Mouse (Mus musculus) MEL (cell line): ENCODE results near the gene Pon2. TPM values are rescaled to one million over a fixed set of nuclear protein-coding genes. Genes with fewer than 3 reads are reported as not detected.

ENCODE experiments used
- DNase-seq: peaks from one replicate; pipeline ENCODE4 v3.0.0; 2011; ENCODE audit warnings: low read depth, low spot score
- H3K27ac ChIP-seq: 2 replicates; pipeline ENCODE4 v1.5.1; 2012; ENCODE audit warnings: low read depth, mild to moderate bottlenecking, control low read depth, low read length, moderate library complexity; ENCODE audit not compliant: control insufficient read depth
- H3K27me3 ChIP-seq, 2 experiments: fragments of 150-350 bp in 1 of 2; sonication (generic) in 1 of 2; 2 replicates each; pipeline ENCODE4 v1.6.1; 2012; ENCODE audit warnings: low read length in 2 of 2, mild to moderate bottlenecking in 2 of 2, improper control_type of control experiment in 1 of 2, moderate library complexity in 1 of 2; ENCODE audit not compliant: insufficient read depth in 2 of 2, control insufficient read depth in 1 of 2
- H3K36me3 ChIP-seq, 2 experiments: 2 replicates each; pipeline ENCODE4 v1.6.1; 2012 to 2014; ENCODE audit warnings: low read length in 2 of 2, improper control_type of control experiment in 1 of 2, inconsistent platforms in 1 of 2, mild to moderate bottlenecking in 1 of 2; ENCODE audit not compliant: insufficient read depth in 2 of 2, control insufficient read depth in 1 of 2
- H3K4me1 ChIP-seq, 2 experiments: fragments of 150-350 bp in 1 of 2; sonication (generic) in 1 of 2; 2 replicates each; pipeline ENCODE4 v1.6.1; 2012; ENCODE audit warnings: low read length in 2 of 2, improper control_type of control experiment in 1 of 2, mild to moderate bottlenecking in 1 of 2; ENCODE audit not compliant: insufficient read depth in 2 of 2, control insufficient read depth in 1 of 2
- H3K4me3 ChIP-seq, 2 experiments: fragments of 150-350 bp in 1 of 2; sonication (generic) in 1 of 2; 2 replicates each; pipeline ENCODE4 v1.5.1; 2012; ENCODE audit warnings: low read depth in 2 of 2, low read length in 2 of 2, mild to moderate bottlenecking in 2 of 2, moderate library complexity in 2 of 2, control low read depth in 1 of 2, improper control_type of control experiment in 1 of 2; ENCODE audit not compliant: control insufficient read depth in 1 of 2, insufficient read depth in 1 of 2
- H3K79me2 ChIP-seq: 2 replicates; pipeline ENCODE4 v1.6.1; 2012; ENCODE audit warnings: mild to moderate bottlenecking, low read length, moderate library complexity; ENCODE audit not compliant: control insufficient read depth, poor library complexity, insufficient read depth
- H3K9ac ChIP-seq: 2 replicates; pipeline ENCODE4 v1.6.1; 2012; ENCODE audit warnings: low read depth, mild to moderate bottlenecking, control low read depth, low read length, moderate library complexity; ENCODE audit not compliant: control insufficient read depth, poor library complexity, severe bottlenecking
- H3K9me3 ChIP-seq: fragments of 150-350 bp; sonication (generic); replicated peaks from 2 replicates; pipeline ENCODE4 v1.6.1; 2012; ENCODE audit warnings: mild to moderate bottlenecking, low read length, improper control_type of control experiment, moderate library complexity; ENCODE audit not compliant: insufficient read depth
- CHD1 ChIP-seq: IDR thresholded peaks from 2 replicates; pipeline ENCODE4 v1.6.1; 2012; ENCODE audit warnings: low read depth, mild to moderate bottlenecking, inconsistent platforms, low read length, improper control_type of control experiment
- CHD2 ChIP-seq: IDR thresholded peaks from 2 replicates; pipeline ENCODE4 v1.6.1; 2011; ENCODE audit warnings: low read length, improper control_type of control experiment
- E2F4 ChIP-seq: IDR thresholded peaks from 2 replicates; pipeline ENCODE4 v1.6.1; 2011; ENCODE audit warnings: low read depth, low read length, improper control_type of control experiment, borderline replicate concordance
- ELF1 ChIP-seq: IDR thresholded peaks from 2 replicates; pipeline ENCODE4 v1.6.1; 2014; ENCODE audit warnings: low read depth, mild to moderate bottlenecking, inconsistent platforms, low read length, improper control_type of control experiment, moderate library complexity
- EP300 ChIP-seq, 2 experiments: IDR thresholded peaks; 2 replicates each; pipeline ENCODE4 v1.6.1; 2011; ENCODE audit warnings: improper control_type of control experiment in 2 of 2, low read length in 2 of 2, low read depth in 1 of 2, mild to moderate bottlenecking in 1 of 2
- GABPA ChIP-seq: IDR thresholded peaks from 2 replicates; pipeline ENCODE4 v1.6.1; 2012; ENCODE audit warnings: low read depth, mild to moderate bottlenecking, inconsistent platforms, low read length, improper control_type of control experiment, moderate library complexity
- GATA1 ChIP-seq: IDR thresholded peaks from 2 replicates; pipeline ENCODE4 v1.6.1; 2011; ENCODE audit warnings: low read depth, low read length, improper control_type of control experiment
- HCFC1 ChIP-seq: IDR thresholded peaks from 2 replicates; pipeline ENCODE4 v1.6.1; 2012; ENCODE audit warnings: low read depth, mild to moderate bottlenecking, inconsistent platforms, low read length, improper control_type of control experiment, moderate library complexity
- KAT2A ChIP-seq: conservative IDR thresholded peaks from 2 replicates; pipeline ENCODE4 v1.6.1; 2012; ENCODE audit warnings: low read depth, low read length, improper control_type of control experiment, inconsistent platforms
- MAX ChIP-seq: IDR thresholded peaks from 2 replicates; pipeline ENCODE4 v1.6.1; 2011; ENCODE audit warnings: low read length, improper control_type of control experiment
- MXI1 ChIP-seq: IDR thresholded peaks from 2 replicates; pipeline ENCODE4 v1.6.1; 2011; ENCODE audit warnings: mild to moderate bottlenecking, low read depth, low read length, improper control_type of control experiment
- NELFE ChIP-seq: IDR thresholded peaks from 2 replicates; pipeline ENCODE4 v1.6.1; 2011; ENCODE audit warnings: low read depth, low read length, improper control_type of control experiment
- POLR2A ChIP-seq, 2 experiments: IDR thresholded peaks; 2 replicates each; pipeline ENCODE4 v1.6.1; 2011 to 2012; ENCODE audit warnings: low read length in 2 of 2, mild to moderate bottlenecking in 2 of 2, control low read depth in 1 of 2, improper control_type of control experiment in 1 of 2, low read depth in 1 of 2, moderate library complexity in 1 of 2; ENCODE audit not compliant: control insufficient read depth in 1 of 2, insufficient read depth in 1 of 2, poor library complexity in 1 of 2
- POLR2AphosphoS2 ChIP-seq: IDR thresholded peaks from 2 replicates; pipeline ENCODE4 v1.6.1; 2011; ENCODE audit warnings: low read length, improper control_type of control experiment
- POLR2AphosphoS5 ChIP-seq: IDR thresholded peaks from 2 replicates; pipeline ENCODE4 v1.6.1; 2012; ENCODE audit warnings: low read depth, borderline replicate concordance, mild to moderate bottlenecking, inconsistent platforms, low read length, moderate library complexity, mixed read lengths
- SIN3A ChIP-seq: IDR thresholded peaks from 2 replicates; pipeline ENCODE4 v1.6.1; 2012; ENCODE audit warnings: low read length, improper control_type of control experiment, inconsistent platforms
- SMC3 ChIP-seq: IDR thresholded peaks from 2 replicates; pipeline ENCODE4 v1.6.1; 2011; ENCODE audit warnings: low read depth, low read length, improper control_type of control experiment
- TBP ChIP-seq: IDR thresholded peaks from 2 replicates; pipeline ENCODE4 v1.8.0; 2011; ENCODE audit warnings: low read depth, low read length, improper control_type of control experiment
- UBTF ChIP-seq: IDR thresholded peaks from 2 replicates; pipeline ENCODE4 v1.6.1; 2012; ENCODE audit warnings: low read depth, mild to moderate bottlenecking, inconsistent platforms, low read length, improper control_type of control experiment, moderate library complexity, borderline replicate concordance; ENCODE audit not compliant: insufficient read depth
- ZKSCAN1 ChIP-seq: IDR thresholded peaks from 2 replicates; pipeline ENCODE4 v1.6.1; 2012; ENCODE audit warnings: low read depth, mild to moderate bottlenecking, inconsistent platforms, low read length, improper control_type of control experiment, moderate library complexity
- ZNF384 ChIP-seq: IDR thresholded peaks from 2 replicates; pipeline ENCODE4 v1.6.1; 2012; ENCODE audit warnings: low read depth, mild to moderate bottlenecking, inconsistent platforms, low read length, improper control_type of control experiment
- polyA plus RNA-seq, 2 experiments: library from polyadenylated mRNA; stranded (reverse) in 1 of 2; unstranded in 1 of 2; fragments of >175 nt in 1 of 2; fragments of >200 nt in 1 of 2; gene quantifications; 2 replicates each; pipeline versions ENCODE4 v1.2.1 to v1.2.4; 2012; ENCODE audit warnings: low replicate concordance in 2 of 2, low read depth in 1 of 2; ENCODE audit not compliant: insufficient read length in 2 of 2, insufficient read depth in 1 of 2, missing spikeins in 1 of 2
- total RNA-seq: library from RNA; depleted of rRNA; stranded (reverse); fragments of 300-350 nt; gene quantifications from 2 replicates; pipeline ENCODE4 v1.2.3, GENCODE M21; 2012

Pon2 gene
- total and polyA plus RNA-seq, 3 experiments, result 14.4 to 21.2 TPM; not detected in 1

- Histone ChIP-seq H3K4me3 (no peak overlapping the region), H3K27me3 (no peaks in the 10 kb centered on the region), H3K9me3 (no peaks in the 10 kb centered on the region), H3K9ac (no peak overlapping the region), H3K36me3 (peaks cover 0 to 18% of the 10 kb centered on the region in 2 experiments; a peak in 2 of 4 replicates), H3K4me1 (peaks cover 2 to 17% of the 10 kb centered on the region in 2 experiments), H3K79me2 (peaks cover 21% of the 10 kb centered on the region), H3K27ac (no peak overlapping the region)
- no peak for DNase-seq
- TF ChIP-seq CHD2, result no peak
- no peak for TF ChIP-seq POLR2A (IDR thresholded peaks at IDR 0.05; ENCODE audit: control insufficient read depth in 1 of 2, insufficient read depth in 1 of 2, low read depth in 1 of 2, low read length in 2 of 2, poor library complexity in 1 of 2)
- TF ChIP-seq GABPA, result no peak
- TF ChIP-seq, all 39 proteins: peak for 0
These were observed 1.3 kb upstream of the Pon2 start for GRCm38 (mm10) chr6:5299561-5299960.

- peaks cover 0 to 25% of the 10 kb centered on the region in 2 experiments; a peak in 3 of 4 replicates for H3K36me3 ChIP-seq
- H3K9me3 ChIP-seq, result no peaks in the 10 kb centered on the region
- DNase-seq, result peak; percentile 95
- H3K4me1 ChIP-seq, result peaks cover 4 to 23% of the 10 kb centered on the region in 2 experiments
- H3K79me2 ChIP-seq, result peaks cover 30% of the 10 kb centered on the region
- H3K27ac ChIP-seq, result peak overlapping the region; percentile 100
- peak overlapping the region; percentile 88 to 95 for H3K4me3 ChIP-seq
- TF ChIP-seq GATA1 (no peak), MXI1 (peak; percentile 56), SMC3 (no peak), POLR2AphosphoS2 (peak; percentile 64), CHD1 (no peak; the same call in 1 of the 2 replicates), POLR2A (IDR thresholded peaks at IDR 0.05; ENCODE audit: control insufficient read depth in 1 of 2, insufficient read depth in 1 of 2, low read depth in 1 of 2, low read length in 2 of 2, poor library complexity in 1 of 2) (peak in 1 of 2 experiments; percentile 73; a peak in 2 of 4 replicates), NELFE (peak; percentile 23), UBTF (no peak), E2F4 (0 out of 2 replicates have a peak, but pooled peaks have one; percentile 40), EP300 (IDR thresholded peaks at IDR 0.05; ENCODE audit: low read depth in 1 of 2, low read length in 2 of 2) (0 out of 4 replicates have a peak, but pooled peaks of 1 of the 2 experiments have one; percentile 30), POLR2AphosphoS5 (no peak; the same call in 1 of the 2 replicates), ZNF384 (no peak), TBP (peak; percentile 72; the same call in 1 of the 2 replicates), MAX (peak; percentile 64; the same call in 1 of the 2 replicates), ZKSCAN1 (no peak), HCFC1 (peak; percentile 62; the same call in 1 of the 2 replicates), GABPA (no peak), ELF1 (peak; percentile 50; the same call in 1 of the 2 replicates), KAT2A (0 out of 2 replicates have a peak, but pooled peaks have one; percentile 22), SIN3A (peak; percentile 79)
- no peaks in the 10 kb centered on the region for H3K27me3 ChIP-seq
- peak overlapping the region; percentile 99 for H3K9ac ChIP-seq
These were observed 749 bp downstream of the Pon2 start for GRCm38 (mm10) chr6:5297321-5298091.
